Mouse (Mus musculus) midbrain, embryonic 14.5 days (tissue): Measurements from ENCODE around the gene Sln. TPM values are rescaled to one million over a fixed set of nuclear protein-coding genes. Genes with fewer than 3 reads are reported as not detected.

Source experiments
- ATAC-seq: fragments of 200-750 bp; cut with Nextera tagmentation; 2 replicates; pipeline ENCODE4 v1.8.0; 2017; ENCODE audit warnings: moderate number of reproducible peaks, moderate library complexity; ENCODE audit not compliant: low FRiP score, low TSS enrichment
- DNase-seq: peaks from one replicate; pipeline ENCODE4 v3.0.0-alpha.2; 2015
- H3K27ac ChIP-seq: fragments of 300-500 bp; sonication (generic); replicated peaks from 2 replicates; pipeline ENCODE4 v1.5.1; 2014; ENCODE audit warnings: mild to moderate bottlenecking, low read depth, low read length, moderate library complexity
- H3K27me3 ChIP-seq: fragments of 300-500 bp; sonication (generic); 2 replicates; pipeline ENCODE4 v1.6.1; 2014; ENCODE audit warnings: low read length, control low read depth, mixed read lengths; ENCODE audit not compliant: control insufficient read depth, insufficient read depth
- H3K36me3 ChIP-seq: fragments of 300-500 bp; sonication (generic); 2 replicates; pipeline ENCODE4 v1.6.1; 2014; ENCODE audit warnings: low read length, control low read depth; ENCODE audit not compliant: control insufficient read depth, insufficient read depth
- H3K4me1 ChIP-seq: fragments of 300-500 bp; sonication (generic); 2 replicates; pipeline ENCODE4 v1.6.1; 2014; ENCODE audit warnings: mild to moderate bottlenecking, antibody characterized with exemption, low read length, control low read depth; ENCODE audit not compliant: control insufficient read depth, insufficient read depth
- H3K4me2 ChIP-seq: fragments of 300-500 bp; sonication (generic); 2 replicates; pipeline ENCODE4 v1.6.1; 2014; ENCODE audit warnings: mild to moderate bottlenecking, low read length, moderate library complexity
- H3K4me3 ChIP-seq: fragments of 300-500 bp; sonication (generic); replicated peaks from 2 replicates; pipeline ENCODE4 v1.5.1; 2014; ENCODE audit warnings: low read depth, low read length
- H3K9ac ChIP-seq: fragments of 300-500 bp; sonication (generic); replicated peaks from 2 replicates; pipeline ENCODE4 v1.6.1; 2014; ENCODE audit warnings: mild to moderate bottlenecking, low read length, moderate library complexity
- H3K9me3 ChIP-seq: fragments of 300-500 bp; sonication (generic); 2 replicates; pipeline ENCODE4 v1.6.1; 2016; ENCODE audit warnings: low read length, control low read depth, mixed read lengths; ENCODE audit not compliant: control insufficient read depth
- WGBS: fragments of 180-500 bp; shearing (Covaris S2); extraction: QIAGEN DNeasy Blood & Tissue Kit; methylation state at CpG from one replicate; pipeline ENCODE4 v1.1.7; 2014; 5-methylcytosine and 5-hydroxymethylcytosine counted together
- polyA plus RNA-seq: library from polyadenylated mRNA; unstranded; fragments of >200 nt; fragmentation: Nextera tagmentation; extraction: Ambion mirVana; gene quantifications from 2 replicates; pipeline ENCODE4 v1.2.1, GENCODE M21; 2014

Gene Sln
- polyA plus RNA-seq, result not detected in 2 replicates

DNA sequence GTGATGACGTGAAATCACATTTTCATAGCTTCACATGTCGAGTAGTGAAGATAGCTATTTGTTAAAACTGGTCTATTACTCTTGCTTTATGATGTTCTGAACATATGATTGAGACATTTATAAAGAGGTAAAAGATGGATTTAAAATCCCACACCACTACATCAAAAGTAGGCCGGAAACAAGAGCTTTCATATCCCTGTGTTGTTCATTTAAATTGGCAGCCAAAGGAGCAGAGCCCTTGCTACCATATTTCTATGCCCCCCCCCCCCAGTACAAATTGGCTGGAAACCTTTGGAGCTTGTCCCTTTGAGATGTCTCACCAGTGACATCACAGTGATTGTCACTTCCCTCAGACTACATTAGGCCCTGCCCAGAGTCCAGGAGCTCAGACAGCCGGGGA lies at the start of gene Sln:
Gene Sln, plus strand, starts transcription at position 301 of the 400 bp plus-strand sequence.
- 94% methylated on average over 4 of the region's 4 CpGs for WGBS
- H3K4me1 ChIP-seq, result no peaks in the 10 kb centered on the region
- H3K4me2 ChIP-seq, result no peak within 1 kb of the TSS
- H3K27ac ChIP-seq, result no peak within 1 kb of the TSS
- H3K36me3 ChIP-seq, result no peaks in the 10 kb centered on the region
- no peak within 1 kb of the TSS for H3K4me3 ChIP-seq
- no peaks in the 10 kb centered on the region for H3K9me3 ChIP-seq
- H3K9ac ChIP-seq, result no peak within 1 kb of the TSS
- H3K27me3 ChIP-seq, result no peaks in the 10 kb centered on the region
- no peak for ATAC-seq
- DNase-seq, result no peak

GRCm38 (mm10) chr9:53802921-53803320 lies 47.0 kb upstream of the Sln start:
- H3K36me3 ChIP-seq, result no peaks in the 10 kb centered on the region
- WGBS, result 94% methylated on average over 7 of the region's 7 CpGs
- ATAC-seq, result no peak
- H3K9me3 ChIP-seq, result no peaks in the 10 kb centered on the region
- no peak overlapping the region for H3K4me2 ChIP-seq
- H3K4me1 ChIP-seq, result no peaks in the 10 kb centered on the region
- no peak for DNase-seq
- no peak overlapping the region for H3K27ac ChIP-seq
- no peaks in the 10 kb centered on the region for H3K27me3 ChIP-seq
- no peak overlapping the region for H3K4me3 ChIP-seq
- H3K9ac ChIP-seq, result no peak overlapping the region

DNA sequence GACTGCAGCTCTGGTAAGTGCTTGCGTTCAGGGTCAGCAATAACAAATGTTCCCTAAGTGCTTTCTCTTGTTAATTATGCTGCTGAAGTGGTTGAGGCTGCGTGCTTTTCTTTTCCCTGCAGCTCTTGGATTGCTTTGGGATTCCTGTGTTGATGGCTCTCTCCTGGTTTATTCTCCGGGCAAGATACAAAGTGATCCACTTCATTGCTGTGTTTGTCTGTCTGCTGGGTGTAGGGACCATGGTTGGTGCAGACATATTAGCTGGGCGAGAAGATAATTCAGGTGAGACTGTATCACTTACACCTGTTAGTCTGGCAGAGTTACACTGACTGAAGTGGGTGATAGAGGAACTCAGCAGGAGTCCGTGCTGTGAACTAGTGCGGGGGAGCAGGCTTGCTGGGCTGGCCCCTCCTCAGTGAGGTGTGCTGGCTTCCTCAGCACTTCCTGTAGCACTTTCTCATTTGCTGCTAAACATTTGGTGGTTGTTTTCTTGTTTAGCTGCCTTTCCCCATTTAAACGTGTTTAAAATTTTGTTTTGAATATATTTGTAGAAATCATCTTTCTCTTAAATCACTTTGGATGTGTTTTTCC lies 43.4 kb upstream of the Sln start:
- Histone ChIP-seq H3K27me3 (no peaks in the 10 kb centered on the region), H3K36me3 (no peaks in the 10 kb centered on the region), H3K4me2 (no peak overlapping the region), H3K27ac (no peak overlapping the region), H3K9ac (no peak overlapping the region), H3K4me1 (no peaks in the 10 kb centered on the region), H3K4me3 (no peak overlapping the region), H3K9me3 (0 out of 2 replicates have a peak, but pooled peaks cover 4% of the 10 kb centered on the region)
- no peak for ATAC-seq
- WGBS, result 28% methylated on average over 7 of the region's 7 CpGs
- DNase-seq, result no peak

DNA sequence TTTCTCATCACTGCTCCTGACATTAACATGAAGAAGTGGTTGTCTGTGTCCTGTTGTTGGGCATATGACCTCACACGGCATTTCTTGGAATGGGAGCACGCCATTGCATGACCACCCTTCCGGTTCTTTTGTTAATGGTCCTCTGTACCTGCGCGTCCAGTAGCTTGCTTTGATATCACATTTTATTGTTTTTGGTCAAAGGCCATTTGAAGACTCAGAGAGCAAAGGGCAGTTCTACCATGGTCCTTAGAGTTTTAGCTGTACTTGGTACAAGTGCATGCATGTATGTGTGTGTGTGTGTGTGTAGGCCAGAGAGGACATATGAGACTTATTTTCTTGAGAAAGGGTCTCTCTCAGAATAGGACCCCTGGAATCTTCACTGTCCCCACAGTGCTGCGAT lies 36.5 kb upstream of the Sln start:
- no peaks in the 10 kb centered on the region for H3K4me1 ChIP-seq
- H3K4me2 ChIP-seq, result no peak overlapping the region
- no peaks in the 10 kb centered on the region for H3K36me3 ChIP-seq
- DNase-seq (no peak), ATAC-seq (no peak)
- H3K9ac ChIP-seq, result no peak overlapping the region
- no peaks in the 10 kb centered on the region for H3K27me3 ChIP-seq
- H3K27ac ChIP-seq, result no peak overlapping the region
- H3K9me3 ChIP-seq, result 0 out of 2 replicates have a peak, but pooled peaks cover 4% of the 10 kb centered on the region
- 97% methylated on average over 6 of the region's 6 CpGs for WGBS
- H3K4me3 ChIP-seq, result no peak overlapping the region

DNA sequence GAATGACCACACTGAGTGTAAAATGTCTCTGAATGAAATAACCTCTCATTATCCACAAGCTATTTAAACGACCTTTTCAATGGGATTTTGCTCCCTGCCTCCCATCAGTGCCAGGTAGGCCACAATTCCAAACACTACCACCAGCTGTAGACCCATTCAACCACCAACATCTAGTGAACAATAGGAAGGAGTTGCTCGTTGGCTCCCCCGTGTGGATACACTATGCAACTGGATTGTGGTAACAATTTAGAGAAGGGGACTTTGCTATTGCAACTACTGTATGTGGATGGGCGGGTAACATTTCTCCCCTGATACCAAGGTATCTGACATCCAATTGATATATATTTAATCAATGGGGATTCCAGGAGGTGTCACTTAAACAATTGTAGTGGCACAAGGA lies 31.2 kb upstream of the Sln start:
- Histone ChIP-seq H3K4me1 (no peaks in the 10 kb centered on the region), H3K4me2 (no peak overlapping the region), H3K36me3 (no peaks in the 10 kb centered on the region), H3K9me3 (no peaks in the 10 kb centered on the region), H3K4me3 (no peak overlapping the region), H3K27me3 (no peaks in the 10 kb centered on the region), H3K9ac (no peak overlapping the region), H3K27ac (no peak overlapping the region)
- DNase-seq (peak; percentile 51), ATAC-seq (no peak)
- 40% methylated on average over 4 of the region's 4 CpGs for WGBS

GRCm38 (mm10) chr9:53825318-53825717 lies 24.6 kb upstream of the Sln start:
- DNase-seq, result peak; percentile 82
- 9% methylated on average over 9 of the region's 9 CpGs for WGBS

GRCm38 (mm10) chr9:53829081-53829865 lies 20.7 kb upstream of the Sln start:
- H3K4me3 ChIP-seq, result peak overlapping the region; percentile 46
- DNase-seq, result peak; percentile 93
- ATAC-seq, result peak; percentile 66
- H3K9me3 ChIP-seq, result no peaks in the 10 kb centered on the region
- no peaks in the 10 kb centered on the region for H3K36me3 ChIP-seq
- peak overlapping the region; percentile 71 for H3K9ac ChIP-seq
- H3K27me3 ChIP-seq, result no peaks in the 10 kb centered on the region
- no peaks in the 10 kb centered on the region for H3K4me1 ChIP-seq
- peak overlapping the region; percentile 70 for H3K27ac ChIP-seq
- 18% methylated on average over 14 of the region's 14 CpGs for WGBS
- H3K4me2 ChIP-seq, result peak overlapping the region; percentile 59

More at GRCm38 (mm10) chr9:53825318-53825717, 24.6 kb upstream of the Sln start:
- Histone ChIP-seq H3K27me3 (no peaks in the 10 kb centered on the region), H3K36me3 (no peaks in the 10 kb centered on the region), H3K4me2 (no peak overlapping the region), H3K4me1 (no peaks in the 10 kb centered on the region), H3K27ac (no peak overlapping the region), H3K4me3 (no peak overlapping the region), H3K9me3 (no peaks in the 10 kb centered on the region), H3K9ac (no peak overlapping the region)
- ATAC-seq, result no peak

DNA sequence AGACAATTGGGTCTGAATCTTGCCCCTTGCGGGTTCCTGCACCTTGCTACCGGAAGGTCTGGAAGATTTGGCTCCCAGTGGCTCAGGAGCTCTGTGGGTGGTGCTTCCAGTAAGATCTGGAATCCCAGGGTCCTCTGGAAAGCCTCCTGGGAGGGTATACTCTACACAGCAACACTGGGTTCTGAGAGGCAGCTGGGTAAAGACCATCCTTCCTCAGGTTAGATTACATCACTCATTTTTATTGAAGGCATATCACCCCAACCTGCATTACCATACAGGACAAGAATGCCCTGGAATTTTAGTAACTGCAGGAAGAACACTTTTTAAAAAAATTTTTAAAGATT lies 20.1 kb upstream of the Sln start:
- H3K4me2 ChIP-seq, result peak overlapping the region; percentile 59
- no peaks in the 10 kb centered on the region for H3K36me3 ChIP-seq
- peak overlapping the region; percentile 71 for H3K9ac ChIP-seq
- WGBS, result 29% methylated on average over 2 of the region's 2 CpGs
- peak overlapping the region; percentile 70 for H3K27ac ChIP-seq
- no peak for DNase-seq
- no peaks in the 10 kb centered on the region for H3K9me3 ChIP-seq
- H3K27me3 ChIP-seq, result no peaks in the 10 kb centered on the region
- peak; percentile 50; the same call in 1 of the 2 replicates for ATAC-seq
- H3K4me3 ChIP-seq, result peak overlapping the region; percentile 46
- H3K4me1 ChIP-seq, result no peaks in the 10 kb centered on the region

DNA sequence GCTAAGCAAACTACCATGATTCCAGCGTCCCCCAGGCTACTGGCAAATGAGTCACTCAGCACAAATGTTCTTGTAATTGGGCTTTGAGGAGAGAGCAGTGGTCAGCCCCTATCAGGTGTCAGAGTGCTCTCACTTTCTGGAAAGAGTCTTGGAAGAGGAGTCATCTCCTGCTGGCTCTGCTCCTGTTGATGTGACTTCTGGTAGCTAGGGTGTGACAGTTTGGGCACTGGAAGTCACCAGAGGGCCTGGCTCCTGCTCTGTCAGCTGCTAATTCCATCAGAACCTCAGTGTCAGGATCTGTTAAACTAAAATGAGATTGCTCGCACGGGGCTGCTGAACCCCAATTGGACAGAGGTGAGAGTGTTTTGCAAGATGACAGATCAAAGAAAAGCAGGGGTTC lies 14.9 kb upstream of the Sln start:
- no peaks in the 10 kb centered on the region for H3K9me3 ChIP-seq
- 69% methylated on average over 3 of the region's 3 CpGs for WGBS
- ATAC-seq, result no peak

More for the DNA sequence above, 14.9 kb upstream of the Sln start:
- Histone ChIP-seq H3K4me1 (no peaks in the 10 kb centered on the region), H3K4me3 (no peak overlapping the region), H3K4me2 (no peak overlapping the region), H3K27ac (no peak overlapping the region), H3K27me3 (no peaks in the 10 kb centered on the region), H3K36me3 (no peaks in the 10 kb centered on the region), H3K9ac (no peak overlapping the region)
- no peak for DNase-seq
